Mouse (Mus musculus) small intestine, adult 2 months (tissue): ENCODE data around the gene Flg.

Experiments
- CTCF ChIP-seq: fragments of 200-500 bp; IDR thresholded peaks from 2 replicates; pipeline ENCODE4 v1.5.1; 2012; ENCODE audit warnings: low read depth, mild to moderate bottlenecking, control low read depth, inconsistent platforms, low read length, moderate library complexity, mixed read lengths; ENCODE audit not compliant: insufficient replicate concordance, insufficient read length; ENCODE audit errors: extremely low read depth
- POLR2A ChIP-seq: fragments of 200-500 bp; IDR thresholded peaks from 2 replicates; pipeline ENCODE4 v1.6.1; 2012; ENCODE audit warnings: low read depth, mild to moderate bottlenecking, control low read depth, inconsistent platforms, low read length, moderate library complexity

DNA sequence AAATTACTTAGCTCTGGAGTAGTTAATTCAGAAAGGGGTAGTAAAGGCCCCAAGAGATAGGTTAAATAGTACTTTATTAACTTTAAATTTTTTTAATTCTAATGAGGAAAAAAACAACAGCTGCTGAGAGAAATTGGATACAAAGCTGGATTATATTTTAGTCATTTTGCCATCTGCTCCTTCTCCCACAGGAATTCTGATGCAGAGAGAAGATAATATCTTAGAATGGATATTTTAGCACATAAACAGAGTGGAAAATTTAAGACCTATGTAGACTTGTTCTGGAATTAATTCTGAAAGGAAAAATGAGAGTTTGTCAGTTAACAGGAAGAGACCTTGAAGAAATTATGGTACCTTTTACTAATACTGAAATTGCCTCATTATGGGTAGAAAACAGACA, 64.4 kb downstream of the Flg start:
- TF ChIP-seq CTCF (no peak), POLR2A (no peak)
